Mouse (Mus musculus) spleen, adult 2 months (tissue): ENCODE data around the gene Txk. TPM values are rescaled to one million over a fixed set of nuclear protein-coding genes. Genes with fewer than 3 reads are reported as not detected.
A peak's percentile ranks its signal among the peaks of the same experiment; 100 is the strongest.

Source experiments
- DNase-seq, 2 experiments: peaks; one replicate each; pipeline versions ENCODE4 v3.0.0 to v3.0.0-alpha.2; 2012 to 2021; ENCODE audit warnings: low spot score in 2 of 2, low read depth in 1 of 2
- H3K27ac ChIP-seq: fragments of 200-500 bp; 2 replicates; pipeline ENCODE4 v1.5.1; 2012; ENCODE audit warnings: low read length, inconsistent platforms; ENCODE audit not compliant: insufficient read depth
- H3K27me3 ChIP-seq: fragments of 200-500 bp; 2 replicates; pipeline ENCODE4 v1.6.1; 2012; ENCODE audit warnings: mild to moderate bottlenecking, moderate library complexity, low read length, inconsistent platforms; ENCODE audit not compliant: control insufficient read depth, insufficient read depth
- H3K36me3 ChIP-seq: fragments of 200-500 bp; 2 replicates; pipeline ENCODE4 v1.6.1; 2012; ENCODE audit warnings: mild to moderate bottlenecking, low read length, inconsistent platforms; ENCODE audit not compliant: control insufficient read depth, insufficient read depth
- H3K4me1 ChIP-seq: fragments of 200-500 bp; 2 replicates; pipeline ENCODE4 v1.6.1; 2011; ENCODE audit warnings: inconsistent platforms; ENCODE audit not compliant: control insufficient read depth, insufficient read depth, insufficient read length
- H3K4me3 ChIP-seq: fragments of 200-500 bp; 2 replicates; pipeline ENCODE4 v1.5.1; 2011; ENCODE audit warnings: mild to moderate bottlenecking, inconsistent platforms; ENCODE audit not compliant: insufficient read depth, insufficient read length; ENCODE audit errors: extremely low read depth
- CTCF ChIP-seq: fragments of 200-500 bp; IDR thresholded peaks from 2 replicates; pipeline ENCODE4 v1.5.1; 2011; ENCODE audit warnings: mild to moderate bottlenecking, inconsistent platforms; ENCODE audit not compliant: insufficient read depth, insufficient read length, insufficient replicate concordance; ENCODE audit errors: extremely low read depth
- POLR2A ChIP-seq: fragments of 200-500 bp; IDR thresholded peaks from 2 replicates; pipeline ENCODE4 v1.6.1; 2011; ENCODE audit warnings: low read depth, low read length, inconsistent platforms
- WGBS: fragments of 180-500 bp; shearing (Covaris S2); methylation state at CpG from one replicate; pipeline ENCODE4 v1.1.7; 2018; 5-methylcytosine and 5-hydroxymethylcytosine counted together
- polyA plus RNA-seq: library from polyadenylated mRNA; depleted of rRNA; stranded (reverse); fragments of >200 nt; gene quantifications from 2 replicates; pipeline ENCODE4 v1.2.3, GENCODE M21; 2012

Txk gene
- polyA plus RNA-seq, 1 experiment = 4.2 TPM

DNA sequence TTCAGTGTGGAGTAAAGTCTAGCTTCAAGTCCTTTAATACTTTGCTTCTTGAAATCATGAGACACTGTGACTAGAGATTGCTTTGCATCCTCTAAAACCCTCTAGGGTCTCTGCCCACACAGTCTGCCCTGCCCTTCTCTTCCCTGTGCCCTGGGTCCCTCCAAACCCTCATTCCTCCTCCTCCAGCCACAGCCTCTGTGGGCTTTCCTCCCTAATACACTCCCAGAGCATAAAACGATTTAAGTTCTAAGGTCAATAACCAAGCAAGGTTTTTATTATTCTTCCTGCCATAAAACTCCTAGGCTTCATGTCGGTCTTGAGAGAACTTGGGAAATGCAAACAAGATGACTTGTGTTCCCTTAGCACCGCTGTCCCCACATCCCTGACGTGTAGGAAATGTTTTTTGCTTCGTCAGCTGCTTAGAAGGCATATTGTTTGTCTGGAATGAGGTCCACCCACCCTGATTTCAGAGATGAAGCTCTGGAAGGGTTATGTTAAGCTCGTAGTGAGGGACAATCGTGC is 96.2 kb downstream of the Txk start:
- no peaks in the 10 kb centered on the region for H3K4me1 ChIP-seq
- H3K27me3 ChIP-seq = no peaks in the 10 kb centered on the region
- no peaks in the 10 kb centered on the region for H3K36me3 ChIP-seq
- no peak for DNase-seq
- TF ChIP-seq CTCF = no peak
- TF ChIP-seq POLR2A = no peak
- H3K4me3 ChIP-seq = no peak overlapping the region
- WGBS = 60% methylated on average over 7 of the region's 7 CpGs
- no peak overlapping the region for H3K27ac ChIP-seq

DNA sequence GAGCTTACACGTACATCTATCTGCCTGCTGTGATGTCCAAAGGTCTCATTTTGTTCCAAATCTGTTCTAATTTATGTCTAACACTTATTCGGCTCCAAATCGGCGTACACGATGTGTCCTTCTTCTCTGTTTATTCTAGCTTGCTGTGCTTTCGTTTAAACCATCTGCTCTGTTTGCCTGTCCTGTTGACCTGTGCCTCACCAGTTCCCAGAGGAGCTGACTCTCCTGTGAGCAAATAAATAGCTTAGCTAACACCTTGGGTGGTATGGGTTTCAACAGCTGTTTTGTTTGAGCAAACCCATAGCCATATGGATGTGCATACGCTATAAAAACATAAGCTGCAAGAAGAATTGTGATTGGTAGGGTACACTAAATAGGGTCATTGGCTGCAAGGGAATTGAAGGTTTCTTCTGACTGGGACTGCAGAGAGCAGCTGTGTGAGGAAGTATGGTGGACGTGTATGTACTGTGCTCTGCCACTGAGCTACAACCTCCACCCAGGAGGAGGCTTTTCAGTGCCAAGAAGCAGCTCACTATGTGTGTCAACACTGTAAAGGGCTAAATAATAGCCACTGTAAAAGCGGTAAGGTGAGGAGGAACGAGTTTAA is 99.4 kb downstream of the Txk start:
- no peak overlapping the region for H3K27ac ChIP-seq
- 87% methylated on average over 10 of the region's 10 CpGs for WGBS
- no peak for DNase-seq
- H3K36me3 ChIP-seq = no peaks in the 10 kb centered on the region
- no peak for TF ChIP-seq CTCF
- no peak for TF ChIP-seq POLR2A
- no peaks in the 10 kb centered on the region for H3K4me1 ChIP-seq
- no peak overlapping the region for H3K4me3 ChIP-seq
- no peaks in the 10 kb centered on the region for H3K27me3 ChIP-seq

DNA sequence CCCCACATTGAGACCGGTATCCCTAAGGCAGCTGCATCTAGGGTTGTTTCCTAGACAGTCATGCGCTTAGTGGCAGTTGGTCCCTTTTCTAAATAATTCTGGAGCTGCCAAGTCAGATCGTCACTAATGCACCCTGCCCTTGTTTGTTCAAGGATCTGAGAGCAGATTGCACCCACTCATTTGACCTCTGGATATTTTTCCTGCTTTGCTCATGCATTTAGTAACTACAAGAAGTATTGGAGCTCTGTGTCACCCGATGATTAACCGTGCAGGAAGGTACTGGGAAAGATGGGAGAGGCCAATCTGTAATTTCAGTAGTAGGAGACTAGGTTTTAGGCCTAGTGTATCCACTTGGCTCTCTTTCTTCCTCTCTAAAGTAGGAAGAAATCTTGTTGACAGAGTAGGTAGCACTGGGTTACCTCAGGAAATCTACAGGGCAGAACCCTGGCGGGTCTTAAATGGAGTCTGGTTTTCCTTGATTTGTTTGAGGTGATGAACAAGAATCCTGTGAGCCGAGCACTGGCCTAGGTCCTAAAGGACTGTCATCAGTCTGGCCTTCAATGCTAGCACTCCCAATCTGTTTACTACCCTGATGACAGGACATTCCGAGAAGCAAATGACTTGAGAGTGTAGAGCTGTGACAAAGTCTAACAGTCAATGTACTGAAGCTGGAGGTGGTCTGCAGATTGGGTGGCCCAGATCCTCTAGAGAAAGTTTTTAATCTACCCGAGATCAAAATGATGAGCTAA is 103.4 kb downstream of the Txk start:
- Histone ChIP-seq H3K4me3 (no peak overlapping the region), H3K4me1 (peaks cover 4% of the 10 kb centered on the region; the same call in 1 of the 2 replicates), H3K27me3 (no peaks in the 10 kb centered on the region), H3K36me3 (no peaks in the 10 kb centered on the region), H3K27ac (no peak overlapping the region)
- TF ChIP-seq CTCF (no peak), POLR2A (no peak)
- DNase-seq = no peak
- WGBS = 92% methylated on average over 9 of the region's 9 CpGs

DNA sequence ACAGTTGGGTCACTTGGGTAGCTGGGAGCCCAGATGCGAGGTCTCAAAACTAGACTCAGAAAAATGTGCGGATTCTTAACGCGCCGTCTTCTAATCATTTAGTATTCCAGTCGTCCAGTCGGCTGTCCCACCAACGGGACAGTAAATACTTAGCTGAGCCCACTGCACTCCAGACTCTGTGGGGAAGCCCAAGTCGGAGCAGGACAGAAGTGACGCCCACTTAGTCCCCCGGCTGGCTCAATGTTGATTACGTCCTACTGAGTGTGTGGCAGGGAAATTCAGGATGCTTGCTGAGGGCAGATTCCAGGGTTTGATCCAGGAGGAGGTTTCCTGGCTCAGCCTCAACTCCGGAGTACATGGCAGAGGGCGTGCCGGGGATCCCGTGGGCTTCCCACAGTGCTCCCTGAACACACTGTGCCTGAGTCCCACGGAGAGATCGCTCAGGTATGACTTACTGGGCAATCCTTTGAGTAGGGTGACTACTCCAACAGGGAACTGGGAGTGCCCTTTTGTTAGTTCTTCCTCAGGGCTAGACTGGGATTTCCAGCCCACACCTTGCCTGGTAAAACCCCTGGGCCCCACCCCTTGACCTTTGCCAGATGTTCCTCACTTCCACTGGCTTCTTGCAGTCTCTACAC is 104.5 kb downstream of the Txk start:
- Histone ChIP-seq H3K4me1 (peaks cover 4% of the 10 kb centered on the region; the same call in 1 of the 2 replicates), H3K4me3 (peak overlapping the region; percentile 63), H3K27ac (no peak overlapping the region), H3K27me3 (no peaks in the 10 kb centered on the region), H3K36me3 (no peaks in the 10 kb centered on the region)
- 15% methylated on average over 18 of the region's 18 CpGs for WGBS
- no peak for DNase-seq
- TF ChIP-seq CTCF (no peak), POLR2A (no peak)

DNA sequence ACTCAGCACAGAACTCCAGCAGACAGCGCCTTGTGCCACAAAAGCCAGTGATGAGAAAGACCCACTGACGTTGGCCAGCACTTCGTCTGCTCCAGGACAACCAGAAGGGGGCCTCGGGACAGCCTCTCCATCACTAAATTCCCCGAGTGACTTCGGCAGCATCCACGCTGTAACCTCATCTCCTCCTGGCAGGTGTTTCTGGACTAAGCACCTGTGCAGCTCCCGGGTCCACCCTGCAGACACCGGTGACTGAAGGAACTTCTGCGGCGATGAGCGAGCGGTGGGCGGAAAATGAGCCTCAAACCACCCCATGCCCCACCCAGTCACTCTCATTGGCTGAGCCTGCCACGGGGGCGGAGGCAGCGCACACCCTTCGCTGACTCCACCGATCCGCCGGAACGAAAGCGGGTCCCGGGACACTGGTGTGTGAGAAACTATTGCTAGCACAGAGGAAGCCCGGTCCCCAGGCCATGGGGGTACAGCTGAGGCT is 105.1 kb downstream of the Txk start, which contains the start of gene Nipal1:
Gene Nipal1 (plus strand): TSS at position 378 of the 490 bp plus-strand sequence.
- Histone ChIP-seq H3K27me3 (no peaks in the 10 kb centered on the region), H3K4me1 (peaks cover 4% of the 10 kb centered on the region; the same call in 1 of the 2 replicates), H3K36me3 (no peaks in the 10 kb centered on the region), H3K4me3 (peak within 1 kb of the TSS; percentile 63), H3K27ac (no peak within 1 kb of the TSS)
- TF ChIP-seq POLR2A (no peak), CTCF (no peak)
- WGBS = 1% methylated on average over 25 of the region's 25 CpGs
- peak; percentile 50 to 59 for DNase-seq

DNA sequence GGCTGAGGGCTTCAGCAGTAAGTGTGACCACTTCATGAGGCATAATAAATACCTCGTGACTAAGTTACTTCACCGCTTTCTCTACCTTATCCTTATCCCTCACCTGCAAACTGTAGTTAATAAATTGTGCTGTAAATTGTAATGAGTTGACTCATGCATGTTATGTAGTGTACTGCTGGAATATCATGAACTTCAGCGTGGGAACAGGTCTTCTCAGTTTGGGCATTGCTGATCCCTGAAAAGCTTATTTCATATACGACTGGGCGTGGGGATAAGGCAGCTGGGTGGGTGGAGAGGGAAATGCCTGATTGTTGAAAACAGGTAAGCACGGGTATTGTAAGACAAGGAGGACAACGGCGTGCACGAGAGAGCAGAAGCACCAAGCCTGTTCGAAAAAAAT is 105.6 kb downstream of the Txk start:
- Histone ChIP-seq H3K4me1 (peaks cover 4% of the 10 kb centered on the region; the same call in 1 of the 2 replicates), H3K27ac (no peak overlapping the region), H3K27me3 (no peaks in the 10 kb centered on the region), H3K4me3 (peak overlapping the region; percentile 63; the same call in 1 of the 2 replicates), H3K36me3 (no peaks in the 10 kb centered on the region)
- TF ChIP-seq CTCF = no peak
- TF ChIP-seq POLR2A = no peak
- no peak for DNase-seq
- 34% methylated on average over 10 of the region's 10 CpGs for WGBS
